Mouse (Mus musculus) MEL (cell line): ENCODE measurements around the gene Pnmal1. TPM values are rescaled to one million over a fixed set of nuclear protein-coding genes. Genes with fewer than 3 reads are reported as not detected.

Experiments used
- DNase-seq: peaks from one replicate; pipeline ENCODE4 v3.0.0; 2011; ENCODE audit warnings: low read depth, low spot score
- H3K27ac ChIP-seq: 2 replicates; pipeline ENCODE4 v1.5.1; 2012; ENCODE audit warnings: low read depth, mild to moderate bottlenecking, control low read depth, low read length, moderate library complexity; ENCODE audit not compliant: control insufficient read depth
- H3K27me3 ChIP-seq, 2 experiments: fragments of 150-350 bp in 1 of 2; sonication (generic) in 1 of 2; 2 replicates each; pipeline ENCODE4 v1.6.1; 2012; ENCODE audit warnings: low read length in 2 of 2, mild to moderate bottlenecking in 2 of 2, improper control_type of control experiment in 1 of 2, moderate library complexity in 1 of 2; ENCODE audit not compliant: insufficient read depth in 2 of 2, control insufficient read depth in 1 of 2
- H3K36me3 ChIP-seq, 2 experiments: 2 replicates each; pipeline ENCODE4 v1.6.1; 2012 to 2014; ENCODE audit warnings: low read length in 2 of 2, improper control_type of control experiment in 1 of 2, inconsistent platforms in 1 of 2, mild to moderate bottlenecking in 1 of 2; ENCODE audit not compliant: insufficient read depth in 2 of 2, control insufficient read depth in 1 of 2
- H3K4me1 ChIP-seq, 2 experiments: fragments of 150-350 bp in 1 of 2; sonication (generic) in 1 of 2; 2 replicates each; pipeline ENCODE4 v1.6.1; 2012; ENCODE audit warnings: low read length in 2 of 2, improper control_type of control experiment in 1 of 2, mild to moderate bottlenecking in 1 of 2; ENCODE audit not compliant: insufficient read depth in 2 of 2, control insufficient read depth in 1 of 2
- H3K4me3 ChIP-seq, 2 experiments: fragments of 150-350 bp in 1 of 2; sonication (generic) in 1 of 2; 2 replicates each; pipeline ENCODE4 v1.5.1; 2012; ENCODE audit warnings: low read depth in 2 of 2, low read length in 2 of 2, mild to moderate bottlenecking in 2 of 2, moderate library complexity in 2 of 2, control low read depth in 1 of 2, improper control_type of control experiment in 1 of 2; ENCODE audit not compliant: control insufficient read depth in 1 of 2, insufficient read depth in 1 of 2
- H3K79me2 ChIP-seq: 2 replicates; pipeline ENCODE4 v1.6.1; 2012; ENCODE audit warnings: mild to moderate bottlenecking, low read length, moderate library complexity; ENCODE audit not compliant: control insufficient read depth, poor library complexity, insufficient read depth
- H3K9ac ChIP-seq: 2 replicates; pipeline ENCODE4 v1.6.1; 2012; ENCODE audit warnings: low read depth, mild to moderate bottlenecking, control low read depth, low read length, moderate library complexity; ENCODE audit not compliant: control insufficient read depth, poor library complexity, severe bottlenecking
- H3K9me3 ChIP-seq: fragments of 150-350 bp; sonication (generic); replicated peaks from 2 replicates; pipeline ENCODE4 v1.6.1; 2012; ENCODE audit warnings: mild to moderate bottlenecking, low read length, improper control_type of control experiment, moderate library complexity; ENCODE audit not compliant: insufficient read depth
- CTCF ChIP-seq, 3 experiments: IDR thresholded peaks in 2 of 3; conservative IDR thresholded peaks in 1 of 3; 2 replicates each; pipeline ENCODE4 v1.5.1; 2011 to 2012; ENCODE audit warnings: low read length in 3 of 3, low read depth in 2 of 3, mild to moderate bottlenecking in 2 of 3, improper control_type of control experiment in 1 of 3, inconsistent platforms in 1 of 3, mixed read lengths in 1 of 3, moderate library complexity in 1 of 3; ENCODE audit not compliant: control insufficient read depth in 1 of 3, insufficient read depth in 1 of 3, poor library complexity in 1 of 3, severe bottlenecking in 1 of 3
- E2F4 ChIP-seq: IDR thresholded peaks from 2 replicates; pipeline ENCODE4 v1.6.1; 2011; ENCODE audit warnings: low read depth, low read length, improper control_type of control experiment, borderline replicate concordance
- EP300 ChIP-seq, 2 experiments: IDR thresholded peaks; 2 replicates each; pipeline ENCODE4 v1.6.1; 2011; ENCODE audit warnings: improper control_type of control experiment in 2 of 2, low read length in 2 of 2, low read depth in 1 of 2, mild to moderate bottlenecking in 1 of 2
- GABPA ChIP-seq: IDR thresholded peaks from 2 replicates; pipeline ENCODE4 v1.6.1; 2012; ENCODE audit warnings: low read depth, mild to moderate bottlenecking, inconsistent platforms, low read length, improper control_type of control experiment, moderate library complexity
- GATA1 ChIP-seq: IDR thresholded peaks from 2 replicates; pipeline ENCODE4 v1.6.1; 2011; ENCODE audit warnings: low read depth, low read length, improper control_type of control experiment
- MAFK ChIP-seq: IDR thresholded peaks from 2 replicates; pipeline ENCODE4 v1.6.1; 2011; ENCODE audit warnings: low read depth, mild to moderate bottlenecking, low read length, improper control_type of control experiment, borderline replicate concordance
- MAX ChIP-seq: IDR thresholded peaks from 2 replicates; pipeline ENCODE4 v1.6.1; 2011; ENCODE audit warnings: low read length, improper control_type of control experiment
- MEF2A ChIP-seq: IDR thresholded peaks from 2 replicates; pipeline ENCODE4 v1.6.1; 2014; ENCODE audit warnings: low read depth, mild to moderate bottlenecking, inconsistent platforms, low read length, improper control_type of control experiment; ENCODE audit not compliant: poor library complexity, insufficient replicate concordance, severe bottlenecking; ENCODE audit errors: extremely low read depth
- MXI1 ChIP-seq: IDR thresholded peaks from 2 replicates; pipeline ENCODE4 v1.6.1; 2011; ENCODE audit warnings: mild to moderate bottlenecking, low read depth, low read length, improper control_type of control experiment
- MYC ChIP-seq: IDR thresholded peaks from 2 replicates; pipeline ENCODE4 v1.6.1; 2011; ENCODE audit warnings: low read depth, mild to moderate bottlenecking, low read length, improper control_type of control experiment, moderate library complexity
- POLR2AphosphoS2 ChIP-seq: IDR thresholded peaks from 2 replicates; pipeline ENCODE4 v1.6.1; 2011; ENCODE audit warnings: low read length, improper control_type of control experiment
- RCOR1 ChIP-seq: IDR thresholded peaks from 2 replicates; pipeline ENCODE4 v1.6.1; 2012; ENCODE audit warnings: low read depth, mild to moderate bottlenecking, inconsistent platforms, low read length, improper control_type of control experiment
- TAL1 ChIP-seq: IDR thresholded peaks from 2 replicates; pipeline ENCODE4 v1.6.1; 2012; ENCODE audit warnings: mild to moderate bottlenecking, inconsistent platforms, low read length, moderate library complexity, mixed read lengths
- TCF12 ChIP-seq: IDR thresholded peaks from 2 replicates; pipeline ENCODE4 v1.6.1; 2014; ENCODE audit warnings: low read depth, mild to moderate bottlenecking, inconsistent platforms, low read length, improper control_type of control experiment, moderate library complexity
- USF2 ChIP-seq, 2 experiments: IDR thresholded peaks; 2 replicates each; pipeline ENCODE4 v1.6.1; 2011 to 2012; ENCODE audit warnings: improper control_type of control experiment in 2 of 2, low read length in 2 of 2, borderline replicate concordance in 1 of 2, inconsistent platforms in 1 of 2, low read depth in 1 of 2, mild to moderate bottlenecking in 1 of 2; ENCODE audit not compliant: insufficient read depth in 1 of 2
- ZC3H11A ChIP-seq: IDR thresholded peaks from 2 replicates; pipeline ENCODE4 v1.6.1; 2012; ENCODE audit warnings: low read depth, mild to moderate bottlenecking, inconsistent platforms, low read length, improper control_type of control experiment
- ZKSCAN1 ChIP-seq: IDR thresholded peaks from 2 replicates; pipeline ENCODE4 v1.6.1; 2012; ENCODE audit warnings: low read depth, mild to moderate bottlenecking, inconsistent platforms, low read length, improper control_type of control experiment, moderate library complexity
- ZMIZ1 ChIP-seq: IDR thresholded peaks from 2 replicates; pipeline ENCODE4 v1.6.1; 2012; ENCODE audit warnings: low read depth, mild to moderate bottlenecking, inconsistent platforms, low read length, improper control_type of control experiment, moderate library complexity
- polyA plus RNA-seq, 2 experiments: library from polyadenylated mRNA; stranded (reverse) in 1 of 2; unstranded in 1 of 2; fragments of >175 nt in 1 of 2; fragments of >200 nt in 1 of 2; gene quantifications; 2 replicates each; pipeline versions ENCODE4 v1.2.1 to v1.2.4; 2012; ENCODE audit warnings: low replicate concordance in 2 of 2, low read depth in 1 of 2; ENCODE audit not compliant: insufficient read length in 2 of 2, insufficient read depth in 1 of 2, missing spikeins in 1 of 2
- total RNA-seq: library from RNA; depleted of rRNA; stranded (reverse); fragments of 300-350 nt; gene quantifications from 2 replicates; pipeline ENCODE4 v1.2.3, GENCODE M21; 2012

The Pnmal1 gene
- total and polyA plus RNA-seq, 3 experiments = 0.19 to 0.53 TPM; not detected in 1

- DNase-seq = no peak
- no peaks in the 10 kb centered on the region for H3K79me2 ChIP-seq
- no peak for TF ChIP-seq MEF2A
- TF ChIP-seq MAFK = no peak
- no peak for TF ChIP-seq ZC3H11A
- no peak for TF ChIP-seq ZKSCAN1
- TF ChIP-seq MXI1 = no peak
- TF ChIP-seq RCOR1 = no peak
- no peak for TF ChIP-seq TAL1
- no peak for TF ChIP-seq TCF12
- TF ChIP-seq EP300 (IDR thresholded peaks at IDR 0.05; ENCODE audit: low read depth in 1 of 2, low read length in 2 of 2) = no peak
- no peak for TF ChIP-seq MAX
- TF ChIP-seq, all 39 proteins: peak for 0
- Histone ChIP-seq H3K4me1 (peaks cover 0 to 5% of the 10 kb centered on the region in 2 experiments; a peak in 1 of 4 replicates), H3K9ac (no peak overlapping the region), H3K4me3 (no peak overlapping the region), H3K9me3 (no peaks in the 10 kb centered on the region), H3K27me3 (no peaks in the 10 kb centered on the region), H3K36me3 (no peaks in the 10 kb centered on the region), H3K27ac (no peak overlapping the region)
Measured at GRCm38 (mm10) chr7:16944808-16945315, 14.6 kb upstream of the Pnmal1 start.

DNA sequence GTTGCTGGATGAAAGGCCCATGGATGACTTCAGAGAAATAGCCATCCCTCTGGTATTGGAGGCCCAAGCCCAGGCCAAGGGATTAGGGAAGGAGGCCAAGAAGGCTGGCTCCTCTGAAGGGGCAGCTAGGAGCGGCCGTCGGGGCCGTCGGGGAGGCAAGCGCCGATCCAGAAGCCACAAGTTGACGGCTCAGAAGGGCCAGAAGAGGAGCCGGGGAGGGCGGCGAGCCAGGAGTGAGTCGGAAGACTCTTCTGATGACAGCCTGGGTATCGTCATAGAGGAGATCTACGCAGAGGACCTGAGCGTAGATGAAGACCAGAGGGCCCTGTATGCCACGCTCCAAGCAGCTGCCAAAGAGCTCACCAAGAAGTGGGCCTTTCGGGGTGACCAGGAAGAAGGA, 14.1 kb upstream of the Pnmal1 start:
- Histone ChIP-seq H3K9ac (no peak overlapping the region), H3K36me3 (no peaks in the 10 kb centered on the region), H3K27me3 (no peaks in the 10 kb centered on the region), H3K4me3 (no peak overlapping the region), H3K4me1 (peaks cover 0 to 5% of the 10 kb centered on the region in 2 experiments; a peak in 1 of 4 replicates), H3K27ac (no peak overlapping the region), H3K9me3 (no peaks in the 10 kb centered on the region), H3K79me2 (no peaks in the 10 kb centered on the region; the same call in 1 of the 2 replicates)
- TF ChIP-seq GABPA = no peak
- no peak for DNase-seq

- no peak for DNase-seq
- H3K27me3 ChIP-seq = no peaks in the 10 kb centered on the region
- no peak overlapping the region for H3K4me3 ChIP-seq
- no peaks in the 10 kb centered on the region for H3K9me3 ChIP-seq
- TF ChIP-seq POLR2AphosphoS2 (no peak), TAL1 (no peak), ZC3H11A (no peak), ZMIZ1 (no peak), E2F4 (no peak), CTCF (IDR thresholded peaks at IDR 0.05 in 2 of 3, conservative IDR thresholded peaks at IDR 0.05 in 1 of 3; ENCODE audit: control insufficient read depth in 1 of 3, insufficient read depth in 1 of 3, low read depth in 2 of 3, low read length in 3 of 3, poor library complexity in 1 of 3, severe bottlenecking in 1 of 3) (no peak), MYC (no peak), GATA1 (no peak), USF2 (IDR thresholded peaks at IDR 0.05; ENCODE audit: borderline replicate concordance in 1 of 2, insufficient read depth in 1 of 2, low read depth in 1 of 2, low read length in 2 of 2) (no peak), GABPA (no peak)
- H3K9ac ChIP-seq = no peak overlapping the region
- no peak overlapping the region for H3K27ac ChIP-seq
- H3K79me2 ChIP-seq = no peaks in the 10 kb centered on the region; the same call in 1 of the 2 replicates
- H3K4me1 ChIP-seq = peaks cover 0 to 5% of the 10 kb centered on the region in 2 experiments; a peak in 1 of 4 replicates
- H3K36me3 ChIP-seq = no peaks in the 10 kb centered on the region
Measured at GRCm38 (mm10) chr7:16946441-16947348, 12.8 kb upstream of the Pnmal1 start.
